Mouse (Mus musculus): Measurements from ENCODE around the gene Mctp2. TPM values are rescaled to one million over a fixed set of nuclear protein-coding genes. Genes with fewer than 3 reads are reported as not detected.
A peak's percentile ranks its signal among the peaks of the same experiment; 100 is the strongest.

The Mctp2 gene
- polyA plus RNA-seq, 1 experiment from 2014 or later = 1.4 TPM

DNA sequence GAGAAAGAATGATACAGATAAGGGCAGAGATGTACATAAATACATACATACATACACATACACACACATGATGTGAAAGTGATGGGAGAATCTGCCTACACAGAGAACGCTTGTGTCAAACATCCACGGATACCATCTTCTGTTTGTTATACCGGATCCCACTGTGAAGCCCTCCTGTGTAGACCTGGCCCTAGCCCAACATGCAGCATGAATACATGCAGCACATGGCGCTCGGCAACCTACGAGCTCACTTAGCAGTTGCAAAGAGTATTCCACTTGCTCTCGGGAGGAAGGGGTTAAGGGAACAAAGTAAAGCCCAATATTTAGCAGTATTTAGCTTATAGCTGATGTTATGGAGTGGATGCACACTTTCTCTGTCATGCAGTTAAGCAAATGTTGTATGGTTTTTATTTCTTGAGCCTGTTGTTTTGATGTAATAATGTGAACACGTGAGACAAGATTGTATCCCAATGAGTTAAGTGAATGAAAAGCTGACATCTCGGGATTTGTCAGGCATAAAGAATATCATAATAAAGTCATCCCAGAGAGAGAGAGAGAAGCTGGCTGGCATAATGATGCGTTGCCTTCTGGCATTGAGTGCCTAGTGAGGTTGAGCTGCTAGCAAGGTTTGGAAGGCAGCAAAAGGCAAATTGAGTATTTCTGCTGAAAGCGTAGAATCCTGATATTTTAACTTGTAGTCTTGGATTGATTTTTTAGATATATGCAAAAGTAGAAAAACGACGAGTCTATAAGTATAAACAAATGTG is 234.8 kb downstream of the Mctp2 start:
- 77% methylated on average over 13 of the region's 13 CpGs for WGBS
- ATAC-seq (ENCODE audit: low read depth) = no peak

DNA sequence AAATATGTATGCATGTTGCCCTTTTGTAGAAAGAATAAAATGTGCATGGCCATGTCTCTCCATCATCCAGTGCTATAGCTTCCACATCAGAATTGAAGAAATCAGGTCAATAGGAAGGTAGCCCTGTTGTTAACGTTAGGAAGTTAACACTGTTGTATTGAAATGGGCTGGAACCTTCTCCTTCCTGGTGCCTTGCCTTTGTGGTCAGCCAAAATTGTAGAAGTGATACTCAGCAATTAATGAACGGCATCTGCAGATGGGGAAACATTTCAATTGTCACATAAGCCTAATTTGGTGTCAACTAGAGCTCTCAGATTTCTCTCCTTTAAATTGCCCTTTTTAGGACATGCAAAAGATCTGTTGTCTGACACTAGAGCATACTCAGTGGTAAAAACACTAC is 238.0 kb downstream of the Mctp2 start:
- no peak overlapping the region for H3K4me2 ChIP-seq (ENCODE audit: low read depth, low read length)
- H3K36me3 ChIP-seq (ENCODE audit: control insufficient read depth, insufficient read depth, low read length) = no peaks in the 10 kb centered on the region
- H3K4me3 ChIP-seq (ENCODE audit: low read depth, low read length) = no peak overlapping the region
- 65% methylated on average over 2 of the region's 2 CpGs for WGBS
- no peaks in the 10 kb centered on the region for H3K27me3 ChIP-seq (replicated peaks; ENCODE audit: control insufficient read depth, insufficient read depth, low read length)
- no peak for DNase-seq (ENCODE audit: low spot score)
- no peak for ATAC-seq (ENCODE audit: low read depth)
- no peak overlapping the region for H3K9ac ChIP-seq (ENCODE audit: low read depth, low read length)
- H3K9me3 ChIP-seq (ENCODE audit: control insufficient read depth, low read length) = no peaks in the 10 kb centered on the region
- H3K4me1 ChIP-seq (ENCODE audit: control insufficient read depth, insufficient read depth, low read length) = no peaks in the 10 kb centered on the region
- no peak overlapping the region for H3K27ac ChIP-seq (replicated peaks; ENCODE audit: low read depth, low read length)

More for the DNA sequence above, 234.8 kb downstream of the Mctp2 start:
- H3K4me3 ChIP-seq (ENCODE audit: low read depth, low read length) = no peak overlapping the region
- no peak for DNase-seq (ENCODE audit: low spot score)
- no peaks in the 10 kb centered on the region for H3K27me3 ChIP-seq (replicated peaks; ENCODE audit: control insufficient read depth, insufficient read depth, low read length)
- H3K27ac ChIP-seq (replicated peaks; ENCODE audit: low read depth, low read length) = no peak overlapping the region
- no peak overlapping the region for H3K4me2 ChIP-seq (ENCODE audit: low read depth, low read length)
- H3K36me3 ChIP-seq (ENCODE audit: control insufficient read depth, insufficient read depth, low read length) = no peaks in the 10 kb centered on the region
- H3K4me1 ChIP-seq (ENCODE audit: control insufficient read depth, insufficient read depth, low read length) = no peaks in the 10 kb centered on the region
- H3K9ac ChIP-seq (ENCODE audit: low read depth, low read length) = no peak overlapping the region
- H3K9me3 ChIP-seq (ENCODE audit: control insufficient read depth, low read length) = no peaks in the 10 kb centered on the region

DNA sequence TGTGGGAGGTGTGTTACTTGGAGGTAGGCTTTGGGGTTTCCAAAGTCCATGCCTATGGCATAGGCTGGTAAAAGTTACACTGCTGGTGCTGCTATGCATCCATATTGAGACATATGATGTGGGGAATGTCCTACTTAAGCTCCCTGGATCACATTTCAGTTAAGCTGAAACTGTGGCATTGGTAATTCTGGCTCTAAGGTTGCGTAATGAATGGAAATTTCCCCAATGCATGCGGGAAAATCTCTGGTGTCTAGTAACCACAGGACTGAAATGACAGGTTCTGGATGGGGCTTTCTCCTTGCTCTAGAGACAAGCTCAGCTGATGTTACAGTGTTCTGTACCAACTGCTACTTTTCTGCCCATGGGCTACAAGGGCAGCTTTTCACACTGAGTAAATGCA is 240.1 kb downstream of the Mctp2 start:
- Histone ChIP-seq H3K36me3 (ENCODE audit: control insufficient read depth, insufficient read depth, low read length) (no peaks in the 10 kb centered on the region), H3K4me1 (ENCODE audit: control insufficient read depth, insufficient read depth, low read length) (no peaks in the 10 kb centered on the region), H3K9ac (ENCODE audit: low read depth, low read length) (no peak overlapping the region), H3K4me2 (ENCODE audit: low read depth, low read length) (no peak overlapping the region), H3K27ac (replicated peaks; ENCODE audit: low read depth, low read length) (no peak overlapping the region), H3K4me3 (ENCODE audit: low read depth, low read length) (no peak overlapping the region), H3K9me3 (ENCODE audit: control insufficient read depth, low read length) (no peaks in the 10 kb centered on the region), H3K27me3 (replicated peaks; ENCODE audit: control insufficient read depth, insufficient read depth, low read length) (no peaks in the 10 kb centered on the region)
- ATAC-seq (ENCODE audit: low read depth) (no peak), DNase-seq (ENCODE audit: low spot score) (no peak)
- 58% methylated on average over 2 of the region's 2 CpGs for WGBS

DNA sequence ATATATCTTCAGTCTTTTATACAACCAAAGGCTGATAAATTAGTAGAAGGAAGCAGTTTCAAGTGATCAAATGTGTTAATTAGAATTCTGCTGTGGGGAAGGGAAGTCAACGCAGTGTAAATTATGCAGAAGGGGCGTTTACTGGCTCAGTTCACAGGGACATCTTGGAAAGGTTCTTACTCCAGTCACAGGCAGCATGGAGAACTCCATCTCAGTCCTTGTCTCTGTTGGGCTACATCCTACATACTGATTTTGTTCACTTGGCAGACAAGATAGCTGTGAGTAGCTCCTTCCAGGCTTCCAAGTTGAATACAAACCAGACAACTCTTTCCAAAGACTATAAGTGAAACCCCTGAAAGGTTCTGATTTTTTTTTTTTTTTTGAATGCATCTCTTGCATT is 254.6 kb downstream of the Mctp2 start:
- WGBS = 68% methylated on average over 2 of the region's 2 CpGs
- Histone ChIP-seq H3K9ac (ENCODE audit: low read depth, low read length) (no peak overlapping the region), H3K27ac (replicated peaks; ENCODE audit: low read depth, low read length) (no peak overlapping the region), H3K9me3 (ENCODE audit: control insufficient read depth, low read length) (no peaks in the 10 kb centered on the region), H3K4me2 (ENCODE audit: low read depth, low read length) (no peak overlapping the region), H3K27me3 (replicated peaks; ENCODE audit: control insufficient read depth, insufficient read depth, low read length) (no peaks in the 10 kb centered on the region), H3K36me3 (ENCODE audit: control insufficient read depth, insufficient read depth, low read length) (no peaks in the 10 kb centered on the region), H3K4me1 (ENCODE audit: control insufficient read depth, insufficient read depth, low read length) (no peaks in the 10 kb centered on the region), H3K4me3 (ENCODE audit: low read depth, low read length) (no peak overlapping the region)
- no peak for DNase-seq (ENCODE audit: low spot score)
- ATAC-seq (ENCODE audit: low read depth) = no peak

DNA sequence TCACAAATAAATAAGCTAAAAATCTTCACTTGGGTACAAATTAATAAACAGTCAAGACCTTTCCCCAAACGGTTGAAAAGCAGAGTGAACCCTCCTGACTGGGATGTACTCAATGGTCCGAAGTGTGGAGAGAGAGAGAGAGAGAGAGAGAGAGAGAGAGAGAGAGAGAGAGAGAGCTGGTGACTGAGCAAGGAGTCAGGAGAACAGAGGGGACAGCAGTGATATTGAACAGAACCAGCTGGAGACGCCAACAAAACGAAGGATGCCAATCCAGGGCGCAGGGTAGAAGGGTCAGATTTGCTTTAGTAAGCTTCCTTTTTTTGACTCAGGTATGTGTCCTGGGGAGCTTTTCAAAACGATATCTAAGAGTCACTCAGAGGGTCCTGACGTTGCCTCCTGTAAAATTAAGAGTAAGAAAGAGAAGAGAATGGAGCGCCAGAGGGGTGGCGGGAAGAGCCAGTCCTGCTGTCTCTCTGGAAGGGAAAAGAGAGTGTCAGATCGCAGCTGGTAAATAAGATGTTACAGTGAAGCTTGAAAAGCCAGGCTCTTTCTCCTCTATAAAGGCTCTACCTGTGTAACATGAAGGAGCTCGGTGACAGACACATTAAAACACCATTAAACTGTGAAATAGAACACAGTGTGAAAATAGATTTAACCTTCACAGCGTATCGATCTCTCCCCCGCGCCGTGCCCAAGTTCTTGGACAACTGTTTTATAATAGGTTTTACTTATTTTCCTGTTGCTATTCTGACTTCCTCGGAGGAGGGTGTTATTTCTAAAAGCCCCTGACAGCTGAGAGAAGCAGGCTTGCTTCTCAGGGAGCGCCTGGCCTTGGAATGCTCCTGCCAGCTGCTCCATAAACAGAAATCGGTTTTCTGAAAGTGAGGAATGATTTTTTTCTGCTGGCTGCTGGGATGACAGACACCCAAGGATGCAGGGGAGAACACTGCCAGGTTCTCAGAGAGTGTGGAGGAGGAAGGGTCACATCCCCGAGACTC is 258.5 kb downstream of the Mctp2 start:
- Histone ChIP-seq H3K36me3 (ENCODE audit: control insufficient read depth, insufficient read depth, low read length) (no peaks in the 10 kb centered on the region), H3K9me3 (ENCODE audit: control insufficient read depth, low read length) (no peaks in the 10 kb centered on the region), H3K4me3 (ENCODE audit: low read depth, low read length) (no peak overlapping the region), H3K27me3 (replicated peaks; ENCODE audit: control insufficient read depth, insufficient read depth, low read length) (no peaks in the 10 kb centered on the region), H3K4me2 (ENCODE audit: low read depth, low read length) (no peak overlapping the region), H3K27ac (replicated peaks; ENCODE audit: low read depth, low read length) (no peak overlapping the region), H3K4me1 (ENCODE audit: control insufficient read depth, insufficient read depth, low read length) (no peaks in the 10 kb centered on the region), H3K9ac (ENCODE audit: low read depth, low read length) (no peak overlapping the region)
- ATAC-seq (ENCODE audit: low read depth) (no peak), DNase-seq (ENCODE audit: low spot score) (peak; percentile 20)
- 67% methylated on average over 20 of the region's 20 CpGs for WGBS
